Mouse (Mus musculus) layer of hippocampus, adult 8-10 months (tissue): Measurements from ENCODE around the gene Apoa2. TPM values are rescaled to one million over a fixed set of nuclear protein-coding genes. Genes with fewer than 3 reads are reported as not detected.
"Not testable (repeated sequence)": the region's sequence is repeated elsewhere in the genome, so short reads cannot be mapped to it uniquely, and the experiment has no call there.

Experiments used
- DNase-seq, 2 experiments: peaks; one replicate each; pipeline ENCODE4 v3.0.0; 2022; ENCODE audit warnings: low spot score in 2 of 2
- total RNA-seq, 4 experiments: library from RNA; stranded (reverse); gene quantifications; 2 replicates each; pipeline ENCODE4 v1.2.4; 2022

The Apoa2 gene
- total RNA-seq, 4 experiments from 2014 or later: 1.9 to 3.1 (median 2.5) TPM

DNA sequence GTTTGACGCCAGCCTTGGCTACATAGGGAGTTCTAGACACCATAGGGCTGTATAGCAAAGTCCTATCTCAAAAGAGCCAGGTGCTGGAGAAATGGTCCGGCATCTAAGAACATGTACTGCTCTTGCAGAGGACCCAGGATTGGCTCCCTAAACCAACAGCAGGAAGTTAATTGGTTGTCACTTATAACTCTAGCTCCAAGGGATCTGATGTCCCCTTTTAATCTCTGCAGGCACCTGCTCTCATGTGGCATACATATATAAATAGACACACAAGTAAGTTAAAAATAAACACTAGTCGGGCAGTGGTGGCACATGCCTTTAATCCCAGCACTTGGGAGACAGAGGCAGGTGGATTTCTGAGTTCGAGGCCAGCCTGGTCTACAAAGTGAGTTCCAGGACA, 10.9 kb downstream of the Apoa2 start:
- no peak for DNase-seq

DNA sequence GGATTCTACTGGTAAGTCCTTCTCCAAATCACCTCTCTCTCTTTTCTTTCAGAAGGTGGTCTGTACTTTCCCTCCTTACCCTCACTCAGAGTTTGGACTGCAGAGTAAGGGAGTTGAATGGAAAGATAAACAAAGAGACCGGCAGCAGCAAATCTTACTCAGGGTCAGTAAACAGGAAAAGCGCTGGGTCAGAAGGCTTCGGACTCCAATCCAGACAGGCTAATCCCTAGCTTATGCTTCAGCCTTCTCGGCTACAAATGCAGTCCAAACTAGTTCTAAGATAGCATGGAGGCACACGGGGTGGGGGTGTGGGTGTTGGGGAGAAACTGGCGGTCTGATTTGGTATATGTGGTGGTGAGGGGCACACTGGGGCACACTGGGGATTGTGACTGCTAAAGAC, 12.6 kb downstream of the Apoa2 start:
- DNase-seq: no peak

DNA sequence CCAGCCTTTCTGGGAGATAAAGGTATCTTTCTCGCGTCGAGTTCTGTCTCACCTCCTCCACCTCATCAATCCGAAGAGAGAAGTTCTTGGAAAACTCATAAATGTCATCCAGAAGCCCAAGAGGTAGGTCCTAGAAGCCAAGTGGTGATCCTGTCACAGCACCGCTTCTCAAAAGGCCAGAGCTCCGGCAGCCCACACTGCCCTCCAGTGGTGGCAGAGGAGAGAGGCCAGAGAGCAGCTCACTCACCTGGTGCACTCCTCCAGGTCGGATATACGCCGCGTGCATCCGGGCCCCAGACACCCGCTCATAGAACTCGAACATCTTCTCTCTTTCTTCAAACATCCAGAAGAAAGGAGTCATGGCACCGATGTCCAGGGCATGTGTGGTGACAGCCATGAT, 13.6 kb downstream of the Apoa2 start:
- DNase-seq: no peak

DNA sequence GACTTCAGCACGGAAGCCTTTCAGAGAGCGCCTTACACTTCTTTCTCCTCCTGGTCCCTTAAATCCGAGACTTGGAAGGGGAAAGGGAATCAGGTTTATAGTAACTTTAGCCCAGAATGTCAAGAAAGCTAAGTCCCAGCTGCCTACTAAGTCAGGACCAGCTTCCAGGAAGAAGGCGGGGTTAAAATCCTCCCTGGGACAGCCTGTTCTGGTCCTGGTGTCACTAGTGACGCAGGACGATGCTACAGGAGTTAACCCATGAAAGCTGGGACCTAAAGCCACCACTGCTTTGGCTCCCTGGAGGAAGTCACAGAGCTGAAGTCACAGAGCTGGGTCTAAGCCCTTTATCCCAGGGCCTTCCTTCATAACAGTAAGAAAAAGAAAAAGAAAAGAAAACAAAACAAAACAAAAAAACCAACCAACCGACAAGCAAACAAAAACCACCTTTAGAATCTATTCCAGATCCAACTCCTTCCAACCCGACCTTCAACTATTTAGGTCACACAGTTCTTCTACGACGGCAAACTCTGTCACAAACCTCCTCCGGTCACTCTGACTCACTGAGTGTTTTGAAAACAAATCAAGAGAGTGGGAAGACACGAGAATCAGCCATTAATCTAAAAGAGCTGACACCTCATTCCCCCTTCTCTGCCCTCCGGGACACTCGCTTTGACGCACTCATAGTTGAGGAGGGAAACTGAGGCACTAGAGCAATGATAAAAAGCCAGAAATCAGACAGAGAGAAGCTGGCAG, 15.3 kb downstream of the Apoa2 start:
- no peak for DNase-seq

DNA sequence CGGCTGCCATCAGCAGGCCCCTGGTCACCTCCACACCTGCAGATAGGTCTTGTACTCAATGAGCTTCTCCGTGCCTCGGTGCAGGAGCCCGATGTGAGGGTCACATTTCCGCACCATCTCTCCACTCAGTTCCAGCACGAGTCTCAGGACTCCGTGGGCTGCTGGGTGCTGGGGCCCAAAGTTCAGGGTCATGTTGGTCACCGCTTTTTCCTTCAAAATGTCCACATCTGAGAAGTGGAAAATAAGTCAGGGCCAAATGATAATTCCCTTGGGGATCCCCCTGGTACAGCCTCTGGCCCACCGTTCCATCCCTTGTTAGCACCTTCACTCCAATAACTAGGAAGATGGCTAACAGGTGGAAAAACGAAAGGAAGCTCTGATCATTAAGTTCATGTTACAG, 16.1 kb downstream of the Apoa2 start:
- no peak for DNase-seq

DNA sequence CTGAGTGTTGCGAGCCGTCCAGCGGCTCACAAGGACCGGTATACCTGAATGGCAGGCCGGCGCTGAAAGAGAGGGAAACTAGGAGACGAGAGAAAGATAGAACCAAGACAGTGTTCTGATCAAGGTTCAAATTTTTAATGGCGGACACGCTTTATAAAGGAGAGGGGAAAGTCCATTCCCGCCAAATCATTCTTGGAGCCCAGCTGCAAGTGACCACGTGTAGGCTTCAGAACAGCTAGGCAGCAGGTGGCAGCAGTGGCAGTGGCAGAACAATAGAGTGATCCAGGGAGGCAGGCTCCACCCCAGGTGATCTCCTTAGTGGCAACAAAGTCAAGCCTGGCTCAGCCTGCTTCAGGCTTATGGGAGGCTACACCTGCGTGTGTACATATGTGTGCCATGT, 17.1 kb downstream of the Apoa2 start:
- not testable (repeated sequence) for DNase-seq

DNA sequence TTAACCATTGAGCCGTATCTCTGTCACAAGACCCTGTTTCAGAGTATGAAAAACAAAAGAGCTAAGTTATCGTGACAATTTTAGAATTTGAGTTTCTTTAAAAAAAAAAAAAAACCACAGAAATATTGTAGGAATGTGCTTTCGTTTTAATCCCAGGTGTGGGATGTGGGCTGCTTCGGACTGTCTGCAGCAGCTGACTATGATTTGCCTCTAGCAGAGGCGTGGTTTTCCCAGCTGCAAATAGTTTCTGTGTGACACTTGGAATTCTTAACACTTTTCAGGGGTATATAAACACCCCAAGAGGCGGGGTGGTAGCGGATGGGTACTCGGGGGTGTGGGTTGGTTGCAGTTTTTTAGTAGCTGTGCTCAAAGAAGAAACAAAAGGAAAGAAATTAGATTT, 20.5 kb downstream of the Apoa2 start:
- DNase-seq: no peak

DNA sequence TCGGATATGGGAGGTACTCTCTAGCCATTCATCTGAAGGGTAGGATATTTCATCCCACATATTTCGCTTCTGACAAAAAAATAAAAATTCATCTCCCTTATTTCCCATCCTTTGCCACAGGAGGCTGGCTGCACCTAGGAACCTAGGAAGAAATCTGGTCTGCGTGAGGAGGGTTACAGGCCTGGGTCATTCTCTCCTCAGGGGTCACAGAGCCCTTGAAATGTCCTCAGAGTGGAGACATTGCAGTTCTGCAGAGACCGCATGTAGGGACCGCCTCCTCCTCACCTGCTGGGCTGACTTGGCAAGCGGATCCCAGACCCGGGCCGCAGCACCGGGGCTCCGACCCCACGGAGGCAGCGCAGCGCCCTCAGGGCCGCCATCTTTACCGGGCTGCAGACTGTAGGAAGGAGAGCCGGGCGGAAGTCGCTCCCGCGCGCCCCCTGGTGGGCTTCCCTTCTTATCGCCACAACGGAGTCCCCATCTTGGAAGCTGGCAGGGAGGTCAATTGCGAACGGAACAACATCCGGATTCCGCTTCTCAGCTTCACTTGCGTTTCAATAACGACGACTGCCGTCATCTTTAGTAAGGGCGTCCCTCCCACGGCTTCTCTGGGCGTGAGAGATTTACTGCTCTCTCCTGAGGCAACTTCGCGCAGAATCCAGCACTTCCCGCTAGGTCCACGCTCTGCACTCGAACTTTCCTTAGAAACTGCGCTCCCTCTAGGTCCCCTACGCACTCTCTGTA, 22.0 kb downstream of the Apoa2 start:
- DNase-seq: peak; percentile 97 to 98

DNA sequence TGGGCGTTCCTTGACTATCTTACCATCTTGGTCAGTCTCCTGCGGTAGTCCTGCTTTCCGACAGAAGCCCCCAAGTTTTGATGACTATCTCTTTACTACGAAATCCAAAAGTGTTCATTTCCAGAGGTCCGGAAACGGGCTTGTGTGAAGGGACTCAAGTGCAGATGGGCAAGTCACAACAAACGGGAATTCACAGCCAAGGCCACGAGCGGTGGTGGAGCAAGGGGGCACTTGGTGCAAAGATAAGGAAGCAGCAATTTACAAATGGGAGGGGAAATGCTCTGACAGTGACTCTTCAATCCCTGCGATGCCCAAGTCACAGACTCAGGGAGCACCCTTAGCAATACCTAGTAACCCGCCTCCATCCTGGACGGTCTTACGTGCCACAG, 22.6 kb downstream of the Apoa2 start:
- no peak for DNase-seq

DNA sequence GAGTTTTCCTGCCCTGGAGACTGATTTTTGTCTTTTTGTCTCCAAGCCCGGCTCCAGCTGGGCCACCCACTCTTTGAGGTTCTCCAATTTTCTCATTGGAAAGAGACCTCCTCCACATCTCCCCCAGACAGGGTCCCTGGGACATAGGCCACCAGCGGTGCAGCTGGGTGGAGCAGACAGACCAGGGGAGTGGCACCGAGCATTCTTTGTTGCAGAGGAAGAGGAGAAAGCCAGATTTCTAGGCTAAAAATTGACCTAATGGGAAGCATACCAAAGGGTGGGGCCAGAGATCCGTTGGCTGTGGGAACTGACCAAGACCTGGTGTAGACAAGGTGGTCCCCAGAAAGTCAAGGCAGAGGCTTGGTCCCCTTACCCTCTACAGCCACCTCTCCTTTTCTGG, 23.1 kb downstream of the Apoa2 start:
- no peak for DNase-seq

DNA sequence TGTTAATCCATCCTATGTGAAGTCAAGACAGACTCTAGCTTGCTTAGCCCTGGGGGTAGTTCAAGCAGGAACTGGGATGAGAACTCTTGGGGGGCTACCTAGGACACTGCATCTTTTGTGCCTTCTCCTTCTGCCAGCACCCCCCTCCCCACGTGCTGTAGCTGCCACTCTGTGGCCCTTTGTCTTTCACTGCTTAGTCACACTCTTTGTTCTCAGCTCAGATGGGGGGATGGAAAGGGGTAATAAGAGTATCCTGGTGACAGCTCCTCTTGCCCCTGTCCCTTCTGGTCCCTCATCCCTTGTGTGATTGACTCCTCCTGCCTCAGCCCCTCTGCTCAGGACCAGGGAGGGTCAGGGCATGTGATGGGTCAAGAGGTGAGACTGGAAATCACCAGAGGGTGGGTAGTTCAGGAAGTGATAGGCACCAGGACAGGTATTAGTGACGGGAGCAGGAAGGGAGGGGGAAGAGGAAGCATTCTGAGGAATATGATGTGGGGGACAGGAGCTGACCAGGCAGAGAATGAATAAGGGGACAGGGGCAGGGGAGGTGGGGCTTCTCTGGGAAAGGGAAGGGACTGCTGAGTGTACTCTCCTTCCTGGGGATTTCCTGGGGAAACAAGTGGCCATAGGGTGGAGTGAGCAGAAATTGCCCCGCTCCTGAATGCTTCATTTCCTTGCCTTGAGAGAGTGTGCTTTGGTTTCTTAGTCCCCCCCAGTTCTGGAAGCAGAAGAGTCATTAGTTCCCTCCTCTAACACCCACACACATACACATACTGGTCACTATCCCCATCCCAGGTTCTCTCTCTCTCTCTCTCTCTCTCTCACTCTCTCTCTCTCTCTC, 23.8 kb downstream of the Apoa2 start:
- DNase-seq: peak in 1 of 2 experiments; percentile 65

DNA sequence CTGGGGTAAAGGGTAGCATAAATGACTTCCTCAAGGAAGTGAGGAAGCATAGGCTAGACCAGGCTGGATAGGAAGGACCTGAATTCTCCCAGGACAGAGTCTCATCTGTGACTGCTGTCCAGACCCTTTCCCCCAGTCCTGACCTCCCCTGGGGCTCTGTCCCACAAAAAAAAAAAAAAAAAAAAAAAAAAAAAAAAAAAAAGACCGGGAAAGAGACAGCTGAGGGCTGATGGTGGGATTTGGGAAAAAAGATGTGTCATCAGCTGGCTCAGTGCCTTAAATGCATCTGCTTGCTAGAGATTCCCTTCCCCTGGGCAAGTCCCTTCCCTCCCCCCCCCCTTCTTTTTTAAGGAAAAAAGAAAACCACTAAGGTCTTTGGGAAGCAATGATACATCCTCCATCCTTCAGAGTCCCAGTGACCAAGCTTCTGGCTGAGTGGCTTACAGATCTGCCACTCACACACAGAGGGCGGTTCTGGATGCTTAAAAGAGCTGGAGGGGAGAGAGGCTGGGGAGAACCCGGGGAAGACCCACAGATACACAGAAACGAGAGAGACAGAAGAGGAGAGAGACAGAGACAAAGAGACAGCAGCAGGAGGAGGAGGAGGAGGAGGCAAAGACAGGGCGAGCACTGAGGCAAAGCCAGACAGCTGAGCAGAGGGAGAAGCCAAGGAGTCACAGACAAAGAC, 25.2 kb downstream of the Apoa2 start, which contains the start of gene Adamts4:
Gene Adamts4, plus strand, starts transcription at position 509 of the 688 bp plus-strand sequence.
- DNase-seq: peak in 1 of 2 experiments; percentile 58

DNA sequence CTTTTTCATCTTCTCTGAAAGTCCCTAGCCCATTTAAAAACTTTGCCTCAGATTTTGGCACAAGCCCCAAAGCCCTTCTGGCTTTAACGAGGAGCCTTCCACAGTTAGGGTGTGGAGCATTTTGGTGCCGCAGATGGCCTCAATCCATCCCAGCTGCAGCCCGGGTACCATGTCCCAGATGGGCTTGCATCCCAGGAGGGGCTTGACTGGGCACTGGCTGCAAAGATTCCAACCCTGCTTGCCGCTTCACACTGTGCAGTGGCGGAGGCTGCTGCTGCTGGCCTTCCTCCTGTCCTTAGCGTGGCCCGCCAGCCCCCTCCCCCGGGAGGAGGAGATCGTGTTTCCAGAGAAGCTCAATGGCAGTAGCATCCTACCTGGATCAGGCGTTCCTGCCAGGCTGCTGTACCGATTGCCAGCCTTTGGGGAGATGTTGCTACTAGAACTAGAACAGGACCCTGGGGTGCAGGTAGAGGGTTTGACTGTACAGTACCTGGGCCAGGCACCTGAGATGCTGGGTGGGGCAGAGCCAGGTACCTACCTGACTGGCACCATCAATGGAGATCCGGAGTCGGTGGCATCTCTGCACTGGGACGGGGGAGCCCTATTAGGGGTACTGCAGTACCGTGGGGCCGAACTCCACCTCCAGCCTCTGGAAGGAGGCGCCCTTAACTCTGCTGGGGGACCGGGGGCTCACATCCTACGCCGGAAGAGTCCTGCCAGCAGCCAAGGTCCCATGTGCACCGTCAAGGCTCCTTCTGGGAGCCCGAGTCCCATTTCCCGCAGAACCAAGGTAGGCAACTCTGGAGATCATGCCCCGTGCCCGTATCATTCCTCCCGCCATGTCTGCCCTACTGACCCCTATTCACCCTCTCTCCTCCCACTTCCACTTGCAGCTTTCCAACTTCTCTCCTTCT, 26.1 kb downstream of the Apoa2 start, which contains the start of gene Ndufs2:
Gene Ndufs2, minus strand, starts transcription at position 709 of the 914 bp plus-strand sequence.
- DNase-seq: no peak

DNA sequence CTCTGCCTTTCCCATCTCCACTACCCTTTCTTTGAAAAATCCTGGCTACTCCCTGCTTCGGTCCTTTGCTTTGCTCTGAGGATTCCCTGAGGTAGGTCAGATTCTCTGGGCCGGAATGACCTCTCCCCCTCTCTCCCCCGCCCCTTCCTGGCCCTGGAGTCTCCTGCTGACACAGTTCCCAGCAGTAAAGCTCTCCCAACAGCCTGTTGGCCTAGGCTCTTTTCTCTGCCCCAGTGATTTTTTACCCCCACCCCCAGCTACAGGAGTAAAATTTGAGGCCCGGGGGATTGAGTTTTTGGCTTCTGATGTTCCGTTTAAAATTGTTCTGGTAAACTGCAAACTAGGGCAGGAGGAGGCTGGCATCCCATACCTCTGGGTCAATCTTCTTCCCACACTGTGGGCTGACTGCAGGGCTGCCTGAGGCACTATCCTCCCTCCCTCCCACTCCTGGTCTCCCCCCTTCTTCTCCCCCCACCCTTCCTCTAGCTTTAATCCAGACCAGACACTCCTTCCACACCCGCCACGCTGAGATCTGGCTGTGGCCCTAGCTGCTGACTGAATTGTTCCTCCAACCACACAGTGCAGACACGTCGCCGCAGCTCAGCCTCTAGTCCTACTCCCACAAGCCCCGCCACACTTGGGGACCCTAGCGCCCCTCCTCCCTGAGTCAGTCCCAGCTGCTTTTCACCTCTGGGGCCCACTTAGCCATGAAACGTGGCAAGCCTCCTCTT, 26.9 kb downstream of the Apoa2 start:
- no peak for DNase-seq

DNA sequence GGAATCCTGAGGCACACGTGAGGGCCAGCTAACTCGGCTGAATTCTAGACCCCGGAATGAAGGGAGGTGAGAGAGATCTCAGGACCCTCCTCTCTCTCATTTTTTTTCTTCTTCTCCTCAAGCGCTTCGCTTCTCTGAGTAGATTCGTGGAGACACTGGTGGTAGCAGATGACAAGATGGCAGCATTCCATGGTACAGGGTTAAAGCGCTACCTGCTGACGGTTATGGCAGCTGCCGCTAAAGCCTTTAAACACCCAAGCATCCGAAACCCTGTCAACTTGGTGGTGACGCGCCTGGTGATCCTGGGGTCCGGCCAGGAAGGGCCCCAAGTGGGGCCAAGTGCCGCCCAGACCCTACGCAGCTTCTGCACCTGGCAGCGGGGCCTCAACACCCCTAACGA, 27.6 kb downstream of the Apoa2 start:
- no peak for DNase-seq

DNA sequence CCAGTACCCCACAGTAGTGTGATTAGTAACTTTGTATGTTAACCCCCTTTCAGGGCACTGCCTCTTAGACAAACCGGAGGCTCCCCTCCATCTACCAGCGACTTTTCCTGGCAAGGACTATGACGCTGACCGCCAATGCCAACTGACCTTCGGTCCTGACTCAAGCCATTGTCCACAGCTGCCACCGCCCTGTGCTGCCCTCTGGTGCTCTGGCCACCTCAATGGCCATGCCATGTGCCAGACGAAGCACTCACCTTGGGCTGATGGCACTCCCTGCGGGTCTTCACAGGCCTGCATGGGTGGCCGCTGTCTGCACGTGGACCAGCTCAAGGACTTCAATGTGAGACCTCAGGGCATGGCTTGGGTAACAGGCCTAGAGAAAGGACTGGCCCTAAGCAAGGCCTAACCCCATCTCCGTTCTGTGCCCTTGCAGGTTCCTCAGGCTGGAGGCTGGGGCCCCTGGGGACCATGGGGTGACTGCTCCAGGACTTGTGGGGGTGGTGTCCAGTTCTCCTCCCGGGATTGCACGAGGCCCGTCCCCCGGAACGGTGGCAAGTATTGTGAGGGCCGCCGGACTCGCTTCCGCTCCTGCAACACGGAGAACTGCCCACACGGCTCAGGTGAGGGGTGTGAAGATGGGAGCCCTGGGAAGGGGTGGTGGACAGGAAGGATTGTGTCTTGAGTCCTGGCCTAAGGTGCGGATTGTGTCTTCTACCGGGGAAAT, 31.4 kb downstream of the Apoa2 start:
- DNase-seq: no peak

DNA sequence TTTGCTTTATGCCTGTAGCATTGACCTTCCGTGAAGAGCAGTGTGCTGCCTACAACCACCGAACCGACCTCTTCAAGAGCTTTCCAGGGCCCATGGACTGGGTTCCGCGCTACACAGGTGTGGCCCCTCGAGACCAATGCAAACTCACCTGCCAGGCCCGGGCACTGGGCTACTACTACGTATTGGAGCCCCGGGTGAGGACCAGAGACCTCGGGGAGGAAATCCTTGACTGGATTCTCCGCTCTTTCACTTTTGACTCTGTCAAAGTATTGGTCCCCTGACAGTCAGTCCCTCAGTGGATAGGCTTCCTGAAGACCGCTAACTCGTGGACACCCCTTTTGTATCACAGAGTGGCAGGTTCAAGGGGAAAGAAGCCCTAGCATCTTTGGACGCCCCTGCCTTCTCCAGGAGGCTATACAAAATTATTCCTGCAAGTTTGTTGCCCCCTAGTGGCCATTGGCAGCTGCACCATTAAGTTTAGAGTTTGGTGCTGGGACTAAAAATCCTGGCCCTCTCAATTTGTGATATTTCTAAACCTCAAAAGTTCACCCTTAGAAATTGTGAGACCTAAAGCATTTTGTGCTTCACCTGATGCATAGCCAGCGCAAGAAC, 32.2 kb downstream of the Apoa2 start:
- peak in 1 of 2 experiments; percentile 68 for DNase-seq

DNA sequence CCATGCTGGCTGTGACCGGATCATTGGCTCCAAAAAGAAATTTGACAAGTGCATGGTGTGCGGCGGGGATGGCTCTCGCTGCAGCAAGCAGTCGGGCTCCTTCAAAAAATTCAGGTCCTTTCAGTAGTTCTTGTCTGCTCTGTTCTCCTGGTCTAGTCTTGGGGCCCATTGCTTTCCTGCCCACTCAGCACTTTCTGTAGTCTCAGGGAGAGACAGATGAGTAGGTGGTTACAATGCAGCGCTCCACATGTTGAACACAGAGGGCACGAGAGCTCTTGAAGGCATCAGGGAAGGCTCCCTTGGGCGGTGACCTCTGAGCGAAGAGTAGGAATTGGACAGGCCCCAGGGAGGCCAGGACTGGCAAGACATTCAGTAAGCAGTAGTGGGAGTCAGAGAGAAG, 32.9 kb downstream of the Apoa2 start:
- no peak for DNase-seq
